ENCODE assay signal across 18 mouse cellular contexts in genomic region chr7:137064255-137064654, GRCm38 (mm10).
A peak's percentile ranks its signal among the peaks of the same experiment; 100 is the strongest.
DNase-seq lines count a peak whose midpoint lies in the region; ATAC-seq and TF ChIP-seq lines count a peak whose summit lies in the region.
"Had no signal": no experiment of that assay in that cellular context is flagged by ENCODE, and none has a peak within 500 bp of the region (broad histone marks: within the 10 kb centered on the region; RNA-seq: fewer than 3 reads in every experiment).

No protein-coding gene starts in this region.

- H3K36me3 ChIP-seq in hindbrain, embryonic 13.5 days: no peaks in the 10 kb centered on the region
- H3K36me3 ChIP-seq in hindbrain, embryonic 16.5 days (ENCODE audit: control insufficient read depth, insufficient read depth, low read length): no peaks in the 10 kb centered on the region
- H3K36me3 ChIP-seq in midbrain, embryonic 13.5 days: no peaks in the 10 kb centered on the region
- H3K36me3 ChIP-seq in midbrain, embryonic 11.5 days (ENCODE audit: control insufficient read depth, insufficient read depth, low read length): no peaks in the 10 kb centered on the region
- H3K36me3 ChIP-seq in neural tube, embryonic 15.5 days: no peaks in the 10 kb centered on the region
- H3K36me3 ChIP-seq: embryonic facial prominence, embryonic 12.5 days; forebrain, embryonic 15.5 days; heart, embryonic 10.5 days had no signal

- H3K27me3 ChIP-seq in hindbrain, embryonic 13.5 days: no peaks in the 10 kb centered on the region
- no peaks in the 10 kb centered on the region for H3K27me3 ChIP-seq in hindbrain, embryonic 16.5 days (replicated peaks; ENCODE audit: control insufficient read depth, insufficient read depth, low read length)
- no peaks in the 10 kb centered on the region for H3K27me3 ChIP-seq in midbrain, embryonic 13.5 days
- H3K27me3 ChIP-seq in midbrain, embryonic 11.5 days (ENCODE audit: control insufficient read depth, insufficient read depth, low read length): no peaks in the 10 kb centered on the region
- H3K27me3 ChIP-seq in neural tube, embryonic 15.5 days (replicated peaks): no peaks in the 10 kb centered on the region
- H3K27me3 ChIP-seq: embryonic facial prominence, embryonic 12.5 days; forebrain, embryonic 15.5 days had no signal

- no peak overlapping the region for H3K4me3 ChIP-seq in hindbrain, embryonic 13.5 days
- no peak overlapping the region for H3K4me3 ChIP-seq in hindbrain, embryonic 16.5 days (ENCODE audit: low read length)
- no peak overlapping the region for H3K4me3 ChIP-seq in midbrain, embryonic 13.5 days (replicated peaks)
- H3K4me3 ChIP-seq in midbrain, embryonic 11.5 days (ENCODE audit: low read depth, low read length): no peak overlapping the region
- no peak overlapping the region for H3K4me3 ChIP-seq in neural tube, embryonic 15.5 days (replicated peaks)
- H3K4me3 ChIP-seq: embryonic facial prominence, embryonic 12.5 days; forebrain, embryonic 15.5 days; heart, embryonic 10.5 days had no signal

- TF ChIP-seq CTCF in brain, embryonic 14.5 days (IDR thresholded peaks at IDR 0.05; ENCODE audit: borderline replicate concordance, extremely low read depth, insufficient read depth, insufficient read length): no peak

- no peaks in the 10 kb centered on the region for H3K9me3 ChIP-seq in hindbrain, embryonic 13.5 days
- H3K9me3 ChIP-seq in hindbrain, embryonic 16.5 days (ENCODE audit: control insufficient read depth, low read length): no peaks in the 10 kb centered on the region
- H3K9me3 ChIP-seq in midbrain, embryonic 13.5 days: no peaks in the 10 kb centered on the region
- no peaks in the 10 kb centered on the region for H3K9me3 ChIP-seq in midbrain, embryonic 11.5 days (ENCODE audit: control insufficient read depth, low read length)
- no peaks in the 10 kb centered on the region for H3K9me3 ChIP-seq in neural tube, embryonic 15.5 days (replicated peaks)
- H3K9me3 ChIP-seq: embryonic facial prominence, embryonic 12.5 days; forebrain, embryonic 15.5 days; heart, embryonic 10.5 days had no signal

- TF ChIP-seq POLR2A in brain, embryonic 14.5 days (IDR thresholded peaks at IDR 0.05; ENCODE audit: borderline replicate concordance, extremely low read depth, insufficient read depth, insufficient read length, poor library complexity, severe bottlenecking): no peak

- DNase-seq in midbrain, embryonic 11.5 days (ENCODE audit: low spot score, missing footprints): no peak
- DNase-seq in brain, embryonic 14.5 days (ENCODE audit: low read depth): peak; percentile 47
- no peak for DNase-seq in layer of hippocampus, adult 18-20 months (ENCODE audit: low spot score in 2 of 2)
- DNase-seq: adrenal gland, postnatal 10 days; cerebellum, adult 11-12 months; cerebellum, adult 9-10 months; cerebellum, postnatal 25 days; gastrocnemius, postnatal 10 days; heart, adult 18-20 months; heart, postnatal 10 days; heart, postnatal 4 days had no signal

- H3K27ac ChIP-seq in hindbrain, embryonic 13.5 days: peak overlapping the region; percentile 56
- H3K27ac ChIP-seq in hindbrain, embryonic 16.5 days (ENCODE audit: low read depth, low read length): no peak overlapping the region
- peak overlapping the region; percentile 54 for H3K27ac ChIP-seq in midbrain, embryonic 13.5 days
- H3K27ac ChIP-seq in midbrain, embryonic 11.5 days (ENCODE audit: low read depth, low read length): no peak overlapping the region
- 0 out of 2 replicates have a peak overlapping the region, but pooled peaks have one; percentile 3 for H3K27ac ChIP-seq in neural tube, embryonic 15.5 days (replicated peaks)
- H3K27ac ChIP-seq: embryonic facial prominence, embryonic 12.5 days; forebrain, embryonic 15.5 days; heart, embryonic 10.5 days had no signal

- 40% methylated on average over 9 of the region's 9 CpGs for WGBS in hindbrain, embryonic 13.5 days
- 34% methylated on average over 9 of the region's 9 CpGs for WGBS in hindbrain, embryonic 16.5 days
- WGBS in midbrain, embryonic 13.5 days: 40% methylated on average over 9 of the region's 9 CpGs
- 85% methylated on average over 9 of the region's 9 CpGs for WGBS in midbrain, embryonic 11.5 days
- 36% methylated on average over 9 of the region's 9 CpGs for WGBS in neural tube, embryonic 15.5 days

- peak; percentile 32; the same call in 1 of the 2 replicates for ATAC-seq in hindbrain, embryonic 13.5 days (ENCODE audit: low FRiP score)
- no peak for ATAC-seq in hindbrain, embryonic 16.5 days
- peak; percentile 60; the same call in 1 of the 2 replicates for ATAC-seq in midbrain, embryonic 13.5 days
- no peak for ATAC-seq in midbrain, embryonic 11.5 days (ENCODE audit: low FRiP score)
- ATAC-seq in neural tube, embryonic 15.5 days (ENCODE audit: low FRiP score): no peak
- ATAC-seq: forebrain, embryonic 15.5 days had no signal

- peaks cover 22% of the 10 kb centered on the region for H3K4me1 ChIP-seq in hindbrain, embryonic 13.5 days (replicated peaks)
- H3K4me1 ChIP-seq in hindbrain, embryonic 16.5 days (ENCODE audit: control insufficient read depth, insufficient read depth, low read depth, low read length): no peaks in the 10 kb centered on the region
- H3K4me1 ChIP-seq in midbrain, embryonic 13.5 days (replicated peaks): peaks cover 9% of the 10 kb centered on the region
- no peaks in the 10 kb centered on the region for H3K4me1 ChIP-seq in midbrain, embryonic 11.5 days (ENCODE audit: control insufficient read depth, insufficient read depth, low read length)
- H3K4me1 ChIP-seq in neural tube, embryonic 15.5 days: peaks cover 10% of the 10 kb centered on the region; the same call in 1 of the 2 replicates
- H3K4me1 ChIP-seq: embryonic facial prominence, embryonic 12.5 days; forebrain, embryonic 15.5 days had no signal

- no peak overlapping the region for H3K9ac ChIP-seq in hindbrain, embryonic 13.5 days
- no peak overlapping the region for H3K9ac ChIP-seq in hindbrain, embryonic 16.5 days (ENCODE audit: low read depth, low read length)
- no peak overlapping the region for H3K9ac ChIP-seq in midbrain, embryonic 13.5 days (replicated peaks)
- no peak overlapping the region for H3K9ac ChIP-seq in midbrain, embryonic 11.5 days (ENCODE audit: low read length)
- no peak overlapping the region for H3K9ac ChIP-seq in neural tube, embryonic 15.5 days (replicated peaks)
- H3K9ac ChIP-seq: embryonic facial prominence, embryonic 12.5 days; forebrain, embryonic 15.5 days had no signal

- no peak overlapping the region for H3K4me2 ChIP-seq in hindbrain, embryonic 13.5 days
- H3K4me2 ChIP-seq in hindbrain, embryonic 16.5 days (ENCODE audit: low read length): no peak overlapping the region
- no peak overlapping the region; the same call in 1 of the 2 replicates for H3K4me2 ChIP-seq in midbrain, embryonic 13.5 days (replicated peaks)
- H3K4me2 ChIP-seq in midbrain, embryonic 11.5 days: no peak overlapping the region
- H3K4me2 ChIP-seq in neural tube, embryonic 15.5 days: no peak overlapping the region
- H3K4me2 ChIP-seq: embryonic facial prominence, embryonic 12.5 days; forebrain, embryonic 15.5 days had no signal

Comparison
In these comparisons a context has a peak if more than half of its experiments do, and no peak if none do; other contexts are left out.
1. ATAC-seq: peak in hindbrain, embryonic 13.5 days (single experiment) and midbrain, embryonic 13.5 days (single experiment); none in hindbrain, embryonic 16.5 days (single experiment), midbrain, embryonic 11.5 days (single experiment) and neural tube, embryonic 15.5 days (single experiment).
2. H3K27ac ChIP-seq: peak in hindbrain, embryonic 13.5 days (single experiment), midbrain, embryonic 13.5 days (single experiment) and neural tube, embryonic 15.5 days (single experiment); none in hindbrain, embryonic 16.5 days (single experiment) and midbrain, embryonic 11.5 days (single experiment).